Mouse (Mus musculus) neural tube, postnatal 0 days (tissue): ENCODE measurements around the gene Trip6. TPM values are rescaled to one million over a fixed set of nuclear protein-coding genes. Genes with fewer than 3 reads are reported as not detected.

ENCODE experiments used
- microRNA-seq: library from miRNA; unstranded; fragments of <30 nt; microRNA quantifications from one replicate; pipeline ENCODE4, GENCODE M21; 2016
- polyA plus RNA-seq: library from polyadenylated mRNA; unstranded; fragments of >200 nt; fragmentation: Nextera tagmentation; extraction: Ambion mirVana; gene quantifications from 2 replicates; pipeline ENCODE4 v1.2.1, GENCODE M21; 2015

Gene Trip6
- 12.2 and 12.7 TPM in 2 replicates for polyA plus RNA-seq

GRCm38 (mm10) chr5:137314193-137315083 is at the start of gene Trip6:
Gene Trip6, minus strand, starts transcription at chr5:137314404.

GRCm38 (mm10) chr5:137349384-137350204 is 35.4 kb upstream of the Trip6 start, which contains the start of gene Ephb4:
Gene Ephb4, plus strand, starts transcription at chr5:137350109.

GRCm38 (mm10) chr5:137333512-137334174 is 19.4 kb upstream of the Trip6 start, which contains the start of gene Slc12a9:
Gene Slc12a9, minus strand, starts transcription at chr5:137333597.

GRCm38 (mm10) chr5:137307071-137307912 is 6.9 kb downstream of the Trip6 start, which contains the start of gene Srrt:
Gene Srrt, minus strand, starts transcription at chr5:137307674.

GRCm38 (mm10) chr5:137293839-137294743 is 20.1 kb downstream of the Trip6 start, which contains the start of gene Ufsp1:
Gene Ufsp1, plus strand, starts transcription at chr5:137294629.

GRCm38 (mm10) chr5:137287032-137287952 is 26.9 kb downstream of the Trip6 start, which contains the start of gene Ache:
Gene Ache, plus strand, starts transcription at chr5:137287519.

Small RNA genes within 50 kb of the gene (microRNA-seq; reads per million reads assigned to microRNA genes)
- not detected for gene Mir7036
- not detected for gene Mir8116

Other genes with a start within 250 kb of the Trip6 start
- 0.08 and 0.20 TPM in 2 replicates for gene Serpine1, start 242.1 kb downstream of the Trip6 start, polyA plus RNA-seq
- 2.6 and 2.9 TPM in 2 replicates for gene Trim56, start 198.2 kb downstream of the Trip6 start, polyA plus RNA-seq
- not detected in 2 replicates for gene Muc3, start 165.1 kb downstream of the Trip6 start, polyA plus RNA-seq
- 0.67 and 1.4 TPM in 2 replicates for gene Muc3a, start 102.0 kb downstream of the Trip6 start, polyA plus RNA-seq
- gene Ache, start 26.9 kb downstream of the Trip6 start, polyA plus RNA-seq: 188 and 212 TPM in 2 replicates
- 37.3 and 43.0 TPM in 2 replicates for gene Ufsp1, start 19.8 kb downstream of the Trip6 start, polyA plus RNA-seq
- gene Srrt, start 6.7 kb downstream of the Trip6 start, polyA plus RNA-seq: 46.0 and 56.6 TPM in 2 replicates
- 28.1 and 31.7 TPM in 2 replicates for gene Slc12a9, start 19.2 kb upstream of the Trip6 start, polyA plus RNA-seq
- gene Ephb4, start 35.7 kb upstream of the Trip6 start, polyA plus RNA-seq: 5.3 and 5.5 TPM in 2 replicates
- 0.14 and 0.22 TPM in 2 replicates for gene Zan, start 162.7 kb upstream of the Trip6 start, polyA plus RNA-seq
- 85.2 and 85.8 TPM in 2 replicates for gene Pop7, start 188.1 kb upstream of the Trip6 start, polyA plus RNA-seq
- gene Gigyf1, start 204.1 kb upstream of the Trip6 start, polyA plus RNA-seq: 14.3 and 16.3 TPM in 2 replicates
- not detected in 2 replicates for gene Epo, start 218.8 kb upstream of the Trip6 start, polyA plus RNA-seq
- 624 and 644 TPM in 2 replicates for gene Gnb2, start 219.1 kb upstream of the Trip6 start, polyA plus RNA-seq
- 159 and 196 TPM in 2 replicates for gene Actl6b, start 239.1 kb upstream of the Trip6 start, polyA plus RNA-seq